Mouse (Mus musculus) heart, embryonic 14.5 days (tissue): ENCODE measurements around the gene Gm10181. TPM values are rescaled to one million over a fixed set of nuclear protein-coding genes. Genes with fewer than 3 reads are reported as not detected.
A peak's percentile ranks its signal among the peaks of the same experiment; 100 is the strongest.

ENCODE experiments used
- ATAC-seq: fragments of 200-750 bp; cut with Nextera tagmentation; 2 replicates; pipeline ENCODE4 v1.8.0; 2017; ENCODE audit warnings: low read depth, moderate TSS enrichment; ENCODE audit not compliant: insufficient number of reproducible peaks, insufficient read depth, low FRiP score
- H3K27ac ChIP-seq, 2 experiments: fragments of 200-500 bp in 1 of 2; fragments of 300-500 bp in 1 of 2; sonication (generic) in 1 of 2; replicated peaks in 1 of 2; 2 replicates each; pipeline ENCODE4 v1.5.1; 2012 to 2014; ENCODE audit warnings: low read depth in 2 of 2, low read length in 2 of 2, control low read depth in 1 of 2, mild to moderate bottlenecking in 1 of 2, mixed read lengths in 1 of 2; ENCODE audit not compliant: control insufficient read depth in 1 of 2, insufficient read depth in 1 of 2
- H3K27me3 ChIP-seq: fragments of 300-500 bp; sonication (generic); 2 replicates; pipeline ENCODE4 v1.6.1; 2014; ENCODE audit warnings: mild to moderate bottlenecking, low read length, control low read depth; ENCODE audit not compliant: control insufficient read depth, insufficient read depth
- H3K36me3 ChIP-seq: fragments of 300-500 bp; sonication (generic); 2 replicates; pipeline ENCODE4 v1.6.1; 2014; ENCODE audit warnings: mild to moderate bottlenecking, control low read depth, low read length, mixed read lengths; ENCODE audit not compliant: control insufficient read depth, insufficient read depth
- H3K4me1 ChIP-seq, 2 experiments: fragments of 200-500 bp in 1 of 2; fragments of 300-500 bp in 1 of 2; sonication (generic) in 1 of 2; 2 replicates each; pipeline ENCODE4 v1.6.1; 2012 to 2014; ENCODE audit warnings: low read length in 2 of 2, control low read depth in 1 of 2, mixed read lengths in 1 of 2; ENCODE audit not compliant: control insufficient read depth in 2 of 2, insufficient read depth in 2 of 2
- H3K4me2 ChIP-seq: fragments of 300-500 bp; sonication (generic); 2 replicates; pipeline ENCODE4 v1.6.1; 2014; ENCODE audit warnings: mild to moderate bottlenecking, low read length
- H3K4me3 ChIP-seq, 2 experiments: fragments of 200-500 bp in 1 of 2; fragments of 300-500 bp in 1 of 2; sonication (generic) in 1 of 2; 2 replicates each; pipeline ENCODE4 v1.5.1; 2012 to 2014; ENCODE audit warnings: low read length in 2 of 2, mild to moderate bottlenecking in 2 of 2, control low read depth in 1 of 2, low read depth in 1 of 2, moderate library complexity in 1 of 2; ENCODE audit not compliant: control insufficient read depth in 1 of 2, insufficient read depth in 1 of 2
- H3K9ac ChIP-seq: fragments of 300-500 bp; sonication (generic); 2 replicates; pipeline ENCODE4 v1.6.1; 2014; ENCODE audit warnings: mild to moderate bottlenecking, low read length
- H3K9me3 ChIP-seq: fragments of 300-500 bp; sonication (generic); 2 replicates; pipeline ENCODE4 v1.6.1; 2016; ENCODE audit warnings: low read length, control low read depth; ENCODE audit not compliant: control insufficient read depth
- WGBS: fragments of 180-500 bp; shearing (Covaris S2); extraction: QIAGEN DNeasy Blood & Tissue Kit; methylation state at CpG from one replicate; pipeline ENCODE4 v1.1.7; 2014; 5-methylcytosine and 5-hydroxymethylcytosine counted together
- polyA plus RNA-seq: library from polyadenylated mRNA; unstranded; fragments of >200 nt; fragmentation: Nextera tagmentation; extraction: Ambion mirVana; gene quantifications from 2 replicates; pipeline ENCODE4 v1.2.1, GENCODE M21; 2014

The Gm10181 gene
- polyA plus RNA-seq, result not detected in 2 replicates

GRCm38 (mm10) chr9:25089122-25089521 lies at the start of gene Gm10181:
Gene Gm10181 (plus strand): TSS chr9:25089422.
- no peak for ATAC-seq
- Histone ChIP-seq H3K9me3 (no peaks in the 10 kb centered on the region), H3K4me2 (no peak within 1 kb of the TSS), H3K36me3 (no peaks in the 10 kb centered on the region), H3K4me1 (no peaks in the 10 kb centered on the region), H3K27ac (no peak within 1 kb of the TSS), H3K9ac (no peak within 1 kb of the TSS), H3K4me3 (no peak within 1 kb of the TSS), H3K27me3 (no peaks in the 10 kb centered on the region)
- WGBS, result 82% methylated on average over 2 of the region's 2 CpGs

GRCm38 (mm10) chr9:25041665-25042064 lies 47.6 kb upstream of the Gm10181 start:
- no peak overlapping the region for H3K27ac ChIP-seq
- ATAC-seq, result no peak
- H3K9ac ChIP-seq, result no peak overlapping the region
- no peaks in the 10 kb centered on the region for H3K9me3 ChIP-seq
- WGBS, result 21% methylated on average over 6 of the region's 6 CpGs
- no peaks in the 10 kb centered on the region for H3K27me3 ChIP-seq
- H3K4me1 ChIP-seq, result no peaks in the 10 kb centered on the region; a peak in 1 of 4 replicates
- H3K4me3 ChIP-seq, result no peak overlapping the region
- H3K4me2 ChIP-seq, result no peak overlapping the region
- H3K36me3 ChIP-seq, result no peaks in the 10 kb centered on the region

GRCm38 (mm10) chr9:25042162-25043111 lies 46.8 kb upstream of the Gm10181 start:
- ATAC-seq, result no peak
- no peak overlapping the region for H3K4me3 ChIP-seq
- WGBS, result 59% methylated on average over 15 of the region's 15 CpGs
- H3K4me2 ChIP-seq, result no peak overlapping the region
- H3K27me3 ChIP-seq, result no peaks in the 10 kb centered on the region
- H3K9me3 ChIP-seq, result no peaks in the 10 kb centered on the region
- no peak overlapping the region for H3K9ac ChIP-seq
- H3K4me1 ChIP-seq, result no peaks in the 10 kb centered on the region; a peak in 1 of 4 replicates
- no peak overlapping the region for H3K27ac ChIP-seq
- H3K36me3 ChIP-seq, result no peaks in the 10 kb centered on the region

- no peak overlapping the region for H3K27ac ChIP-seq
- H3K27me3 ChIP-seq, result no peaks in the 10 kb centered on the region
- 95% methylated on average over 3 of the region's 3 CpGs for WGBS
- peaks cover 0 to 4% of the 10 kb centered on the region in 2 experiments; a peak in 1 of 4 replicates for H3K4me1 ChIP-seq
- H3K36me3 ChIP-seq, result no peaks in the 10 kb centered on the region
- no peak for ATAC-seq
- no peak overlapping the region for H3K4me2 ChIP-seq
- no peaks in the 10 kb centered on the region for H3K9me3 ChIP-seq
- H3K9ac ChIP-seq, result no peak overlapping the region
- H3K4me3 ChIP-seq, result no peak overlapping the region
Measured at GRCm38 (mm10) chr9:25044325-25044724, 44.9 kb upstream of the Gm10181 start.

- H3K9me3 ChIP-seq, result no peaks in the 10 kb centered on the region
- peak overlapping the region; percentile 35 for H3K4me2 ChIP-seq
- no peak overlapping the region for H3K9ac ChIP-seq
- 0 out of 4 replicates have a peak, but pooled peaks cover 0 to 4% of the 10 kb centered on the region in 2 experiments for H3K4me1 ChIP-seq
- H3K36me3 ChIP-seq, result no peaks in the 10 kb centered on the region
- no peak for ATAC-seq
- H3K4me3 ChIP-seq, result no peak overlapping the region
- no peaks in the 10 kb centered on the region for H3K27me3 ChIP-seq
- no peak overlapping the region for H3K27ac ChIP-seq
- WGBS, result 36% methylated on average over 2 of the region's 2 CpGs
Measured at GRCm38 (mm10) chr9:25048289-25048688, 40.9 kb upstream of the Gm10181 start.

- H3K27ac ChIP-seq, result no peak overlapping the region
- 70% methylated on average over 2 of the region's 2 CpGs for WGBS
- H3K27me3 ChIP-seq, result no peaks in the 10 kb centered on the region
- no peak overlapping the region for H3K4me2 ChIP-seq
- no peaks in the 10 kb centered on the region for H3K9me3 ChIP-seq
- no peaks in the 10 kb centered on the region for H3K36me3 ChIP-seq
- no peak overlapping the region for H3K4me3 ChIP-seq
- ATAC-seq, result no peak
- H3K9ac ChIP-seq, result no peak overlapping the region
- H3K4me1 ChIP-seq, result 0 out of 4 replicates have a peak, but pooled peaks cover 0 to 4% of the 10 kb centered on the region in 2 experiments
Measured at GRCm38 (mm10) chr9:25048940-25049339, 40.3 kb upstream of the Gm10181 start.

- Histone ChIP-seq H3K4me3 (no peak overlapping the region), H3K27me3 (no peaks in the 10 kb centered on the region), H3K4me1 (0 out of 4 replicates have a peak, but pooled peaks cover 0 to 4% of the 10 kb centered on the region in 2 experiments), H3K9me3 (no peaks in the 10 kb centered on the region), H3K36me3 (no peaks in the 10 kb centered on the region), H3K27ac (no peak overlapping the region), H3K4me2 (no peak overlapping the region), H3K9ac (no peak overlapping the region)
- WGBS, result 36% methylated on average over 4 of the region's 4 CpGs
- no peak for ATAC-seq
Measured at GRCm38 (mm10) chr9:25051901-25052300, 37.3 kb upstream of the Gm10181 start.
